Mouse (Mus musculus) G1E (cell line): ENCODE data around the gene Klf12.
"Not testable (repeated sequence)": the region's sequence is repeated elsewhere in the genome, so short reads cannot be mapped to it uniquely, and the experiment has no call there.

Experiments used
- CTCF ChIP-seq: IDR thresholded peaks from 2 replicates; pipeline ENCODE4 v1.5.1; 2012; ENCODE audit warnings: low read depth, low read length, inconsistent platforms, mixed read lengths
- GATA1 ChIP-seq: IDR thresholded peaks from 2 replicates; pipeline ENCODE4 v1.6.1; 2012; ENCODE audit warnings: borderline replicate concordance, low read length, inconsistent platforms, mixed read lengths
- GATA2 ChIP-seq: IDR thresholded peaks from 2 replicates; pipeline ENCODE4 v1.6.1; 2012; ENCODE audit warnings: low read depth, low read length, inconsistent platforms, borderline replicate concordance
- POLR2AphosphoS5 ChIP-seq: IDR thresholded peaks from 2 replicates; pipeline ENCODE4 v1.6.1; 2012; ENCODE audit warnings: low read depth, low read length, inconsistent platforms; ENCODE audit not compliant: insufficient replicate concordance
- TAL1 ChIP-seq: conservative IDR thresholded peaks from 2 replicates; pipeline ENCODE4 v1.6.1; 2012; ENCODE audit warnings: low read depth, low read length, inconsistent platforms, mixed read lengths

GRCm38 (mm10) chr14:99854467-99854807 is 430.0 kb downstream of the Klf12 start:
- TF ChIP-seq GATA2, CTCF, GATA1, POLR2AphosphoS5, TAL1: not testable (repeated sequence)
